Mouse (Mus musculus): ENCODE measurements around the gene Ndufa4l2. TPM values are rescaled to one million over a fixed set of nuclear protein-coding genes. Genes with fewer than 3 reads are reported as not detected.

Ndufa4l2 gene
- polyA plus RNA-seq, 2 experiments: 2.1 to 5.8 TPM

DNA sequence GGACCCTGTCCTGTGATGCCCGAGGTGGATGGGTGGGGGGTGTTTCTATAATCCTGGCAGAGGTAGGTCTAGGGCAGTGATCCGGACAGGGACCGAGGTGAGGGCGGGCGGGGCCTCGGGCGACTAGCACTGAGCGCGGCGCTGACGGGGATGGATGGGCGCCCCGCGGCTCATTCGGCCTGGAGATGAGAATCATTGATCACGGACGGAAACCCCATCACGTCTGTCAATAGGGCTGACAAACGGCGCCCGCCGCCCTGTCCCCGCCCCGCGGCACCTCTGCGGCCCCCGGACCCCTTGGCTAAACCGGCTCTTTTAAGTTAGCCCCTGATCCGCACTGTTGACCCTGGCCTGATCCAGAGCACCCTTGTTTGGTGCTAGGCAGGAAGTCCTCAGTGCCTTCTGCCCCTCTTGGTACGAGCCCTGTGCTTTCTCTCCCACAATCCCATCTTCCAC lies 20.2 kb downstream of the Ndufa4l2 start:
- H3K4me3 ChIP-seq (ENCODE audit: insufficient read depth in 1 of 2, low read depth in 2 of 2, low read length in 2 of 2): no peak overlapping the region
- DNase-seq (ENCODE audit: low read depth in 3 of 3, low spot score in 3 of 3) (no peak), ATAC-seq (ENCODE audit: insufficient read depth) (no peak)
- TF ChIP-seq EP300 (IDR thresholded peaks at IDR 0.05; ENCODE audit: low read depth) (no peak), CTCF (IDR thresholded peaks at IDR 0.05; ENCODE audit: low read depth) (no peak)
- no peak overlapping the region for H3K27ac ChIP-seq
- no peaks in the 10 kb centered on the region for H3K9me3 ChIP-seq (ENCODE audit: control insufficient read depth, low read length)
- no peak overlapping the region for H3K9ac ChIP-seq (replicated peaks)
- no peak overlapping the region for H3K4me2 ChIP-seq (ENCODE audit: low read depth)
- H3K27me3 ChIP-seq (ENCODE audit: control insufficient read depth, insufficient read depth, low read length): peaks cover 70% of the 10 kb centered on the region
- H3K36me3 ChIP-seq (replicated peaks; ENCODE audit: control insufficient read depth, insufficient read depth, low read depth): no peaks in the 10 kb centered on the region
- H3K4me1 ChIP-seq (replicated peaks; ENCODE audit: control insufficient read depth in 2 of 2, insufficient read depth in 2 of 2, low read length in 1 of 2): no peaks in the 10 kb centered on the region
- 1% methylated on average over 28 of the region's 30 CpGs for WGBS (ENCODE audit: insufficient replicate concordance)

DNA sequence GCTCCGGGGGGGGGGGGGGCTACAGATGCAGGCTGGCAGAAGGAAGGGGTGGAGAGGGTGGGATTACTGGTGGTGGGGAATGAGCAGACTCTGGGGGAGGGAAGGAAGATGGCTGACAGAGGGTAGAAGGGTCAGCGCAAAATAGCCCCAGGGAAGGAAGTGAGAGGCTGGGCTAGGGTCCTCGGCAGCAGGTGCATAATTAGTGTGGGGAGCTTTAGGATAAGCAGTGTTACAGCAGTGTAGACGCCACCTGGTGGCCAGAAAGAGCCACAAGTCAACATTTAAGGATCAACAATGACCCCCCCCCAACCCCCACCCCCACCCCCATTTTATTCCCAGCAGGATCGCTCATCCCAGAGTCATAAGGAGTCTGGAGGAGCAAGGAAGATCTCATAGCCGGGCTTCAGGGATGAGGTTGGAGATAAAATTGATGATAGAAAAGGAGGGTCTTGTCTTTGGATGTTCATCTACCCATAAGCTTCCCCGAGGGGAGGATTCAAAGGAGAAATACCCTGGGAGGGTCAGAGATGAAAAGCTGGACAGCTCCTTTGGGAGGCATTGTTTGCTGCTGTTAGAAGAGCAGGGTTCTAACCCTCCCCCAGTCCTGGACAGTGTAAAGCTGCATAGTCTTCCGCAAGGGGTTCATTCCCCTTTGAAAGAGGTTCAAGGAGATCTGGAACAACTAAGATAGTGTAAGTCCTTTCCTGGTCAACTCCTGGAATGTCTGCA lies 22.0 kb downstream of the Ndufa4l2 start:
- no peak overlapping the region for H3K27ac ChIP-seq
- TF ChIP-seq EP300 (IDR thresholded peaks at IDR 0.05; ENCODE audit: low read depth) (no peak), CTCF (IDR thresholded peaks at IDR 0.05; ENCODE audit: low read depth) (peak; percentile 50)
- H3K4me3 ChIP-seq (ENCODE audit: insufficient read depth in 1 of 2, low read depth in 2 of 2, low read length in 2 of 2): no peak overlapping the region
- 12% methylated on average over 8 of the region's 8 CpGs for WGBS (ENCODE audit: insufficient replicate concordance)
- H3K36me3 ChIP-seq (replicated peaks; ENCODE audit: control insufficient read depth, insufficient read depth, low read depth): no peaks in the 10 kb centered on the region
- no peak overlapping the region for H3K9ac ChIP-seq (replicated peaks)
- DNase-seq (ENCODE audit: low read depth in 3 of 3, low spot score in 3 of 3): no peak
- ATAC-seq (ENCODE audit: insufficient read depth): no peak
- no peak overlapping the region for H3K4me2 ChIP-seq (ENCODE audit: low read depth)
- no peaks in the 10 kb centered on the region for H3K4me1 ChIP-seq (replicated peaks; ENCODE audit: control insufficient read depth in 2 of 2, insufficient read depth in 2 of 2, low read length in 1 of 2)
- H3K27me3 ChIP-seq (ENCODE audit: control insufficient read depth, insufficient read depth, low read length): peaks cover 52% of the 10 kb centered on the region
- no peaks in the 10 kb centered on the region for H3K9me3 ChIP-seq (ENCODE audit: control insufficient read depth, low read length)

DNA sequence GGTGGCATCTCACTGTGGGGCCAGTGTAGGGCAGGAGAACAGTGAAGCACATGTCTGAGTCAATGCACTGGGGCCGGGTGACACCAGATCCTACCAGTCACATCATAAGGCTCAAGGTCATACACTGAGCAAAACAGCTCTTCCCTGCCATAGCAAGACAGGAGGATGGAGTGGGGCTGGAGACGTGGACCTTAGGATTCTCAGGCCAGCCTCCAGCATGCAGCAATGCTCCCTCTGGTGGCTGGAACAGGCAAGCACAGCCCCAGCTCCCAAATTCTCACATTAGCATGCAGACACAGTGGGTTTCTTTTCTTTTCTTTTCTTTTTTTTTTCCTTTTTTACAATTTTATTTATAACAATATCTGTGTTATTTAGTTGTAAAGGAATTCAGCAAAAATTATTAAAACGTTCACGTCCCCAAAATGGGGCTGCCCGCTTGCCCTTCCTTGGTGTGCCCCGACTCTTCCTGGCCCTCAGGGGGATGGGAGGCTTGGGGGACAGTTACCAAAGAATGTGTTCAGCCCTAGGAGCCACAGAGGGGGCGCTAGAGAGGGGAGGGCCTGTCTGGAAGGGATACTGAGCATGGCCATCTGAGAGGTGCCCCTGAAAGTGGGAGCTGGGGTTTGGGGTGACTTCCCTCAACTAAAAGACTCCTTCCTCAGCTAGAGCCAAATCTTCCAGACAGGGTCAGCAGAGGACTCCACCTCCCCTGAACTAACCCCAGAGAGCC lies 23.3 kb downstream of the Ndufa4l2 start:
- peak in 1 of 3 experiments; percentile 44 for DNase-seq (ENCODE audit: low read depth in 3 of 3, low spot score in 3 of 3)

DNA sequence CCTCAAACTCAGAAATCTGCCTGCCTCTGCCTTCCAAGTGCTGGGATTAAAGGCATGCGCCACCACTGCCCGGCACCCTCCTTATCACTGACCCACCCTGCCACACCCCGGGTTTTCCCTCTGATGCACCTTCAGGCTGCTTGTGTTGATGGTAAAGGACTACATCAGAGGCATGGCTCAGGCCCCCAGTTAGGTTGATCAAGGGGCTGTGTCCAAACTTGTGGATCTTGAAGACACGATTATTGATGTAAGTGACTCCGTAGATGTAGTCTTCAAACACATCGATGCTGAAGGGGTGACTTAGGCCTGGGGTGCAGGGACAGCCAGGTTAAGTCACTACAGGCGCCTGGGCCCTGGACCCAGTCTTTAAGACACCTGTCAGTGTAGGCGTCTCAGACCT lies 26.7 kb downstream of the Ndufa4l2 start:
- Histone ChIP-seq H3K4me3 (ENCODE audit: insufficient read depth in 1 of 2, low read depth in 2 of 2, low read length in 2 of 2) (no peak overlapping the region), H3K27me3 (ENCODE audit: control insufficient read depth, insufficient read depth, low read length) (peaks cover 4% of the 10 kb centered on the region), H3K9me3 (ENCODE audit: control insufficient read depth, low read length) (no peaks in the 10 kb centered on the region), H3K4me2 (ENCODE audit: low read depth) (no peak overlapping the region), H3K36me3 (replicated peaks; ENCODE audit: control insufficient read depth, insufficient read depth, low read depth) (no peaks in the 10 kb centered on the region), H3K27ac (no peak overlapping the region), H3K4me1 (replicated peaks; ENCODE audit: control insufficient read depth in 2 of 2, insufficient read depth in 2 of 2, low read length in 1 of 2) (no peaks in the 10 kb centered on the region), H3K9ac (replicated peaks) (no peak overlapping the region)
- WGBS (ENCODE audit: insufficient replicate concordance): 68% methylated on average over 8 of the region's 8 CpGs
- ATAC-seq (ENCODE audit: insufficient read depth): no peak
- TF ChIP-seq CTCF (IDR thresholded peaks at IDR 0.05; ENCODE audit: low read depth): no peak
- TF ChIP-seq EP300 (IDR thresholded peaks at IDR 0.05; ENCODE audit: low read depth): no peak
- no peak for DNase-seq (ENCODE audit: low read depth in 3 of 3, low spot score in 3 of 3)

More for the DNA sequence above, 23.3 kb downstream of the Ndufa4l2 start:
- H3K36me3 ChIP-seq (replicated peaks; ENCODE audit: control insufficient read depth, insufficient read depth, low read depth): no peaks in the 10 kb centered on the region
- H3K4me2 ChIP-seq (ENCODE audit: low read depth): no peak overlapping the region
- ATAC-seq (ENCODE audit: insufficient read depth): 0 out of 2 replicates have a peak, but pooled peaks have one; percentile 14
- no peaks in the 10 kb centered on the region for H3K4me1 ChIP-seq (replicated peaks; ENCODE audit: control insufficient read depth in 2 of 2, insufficient read depth in 2 of 2, low read length in 1 of 2)
- no peak overlapping the region for H3K9ac ChIP-seq (replicated peaks)
- H3K4me3 ChIP-seq (ENCODE audit: insufficient read depth in 1 of 2, low read depth in 2 of 2, low read length in 2 of 2): no peak overlapping the region
- TF ChIP-seq CTCF (IDR thresholded peaks at IDR 0.05; ENCODE audit: low read depth) (peak; percentile 97), EP300 (IDR thresholded peaks at IDR 0.05; ENCODE audit: low read depth) (no peak)
- H3K27me3 ChIP-seq (ENCODE audit: control insufficient read depth, insufficient read depth, low read length): peaks cover 39% of the 10 kb centered on the region
- WGBS (ENCODE audit: insufficient replicate concordance): 24% methylated on average over 7 of the region's 7 CpGs
- H3K9me3 ChIP-seq (ENCODE audit: control insufficient read depth, low read length): no peaks in the 10 kb centered on the region
- no peak overlapping the region for H3K27ac ChIP-seq

DNA sequence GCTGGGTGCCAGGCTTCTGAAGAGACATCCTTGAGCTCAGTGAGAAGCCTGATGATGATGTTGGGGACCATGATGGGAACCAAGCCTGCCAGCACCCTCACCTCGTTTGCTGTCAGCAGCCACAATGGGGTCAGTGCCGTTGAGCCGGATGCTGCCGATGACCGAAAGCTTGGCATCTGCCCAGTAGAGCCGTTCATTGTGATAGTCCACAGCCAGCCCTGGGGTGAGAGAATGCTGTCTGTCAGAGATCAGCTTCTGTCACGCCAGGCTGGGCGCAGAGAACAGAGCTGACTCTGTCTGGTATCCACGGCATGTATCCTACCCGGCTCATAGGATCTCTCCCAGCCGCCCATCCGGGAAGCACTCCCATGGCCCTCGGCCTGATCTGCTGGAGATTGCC lies 27.3 kb downstream of the Ndufa4l2 start:
- H3K4me2 ChIP-seq (ENCODE audit: low read depth): no peak overlapping the region
- H3K4me1 ChIP-seq (replicated peaks; ENCODE audit: control insufficient read depth in 2 of 2, insufficient read depth in 2 of 2, low read length in 1 of 2): no peaks in the 10 kb centered on the region
- H3K27me3 ChIP-seq (ENCODE audit: control insufficient read depth, insufficient read depth, low read length): peaks cover under 1% of the 10 kb centered on the region; the same call in 1 of the 2 replicates
- H3K36me3 ChIP-seq (replicated peaks; ENCODE audit: control insufficient read depth, insufficient read depth, low read depth): no peaks in the 10 kb centered on the region
- no peak overlapping the region for H3K9ac ChIP-seq (replicated peaks)
- H3K4me3 ChIP-seq (ENCODE audit: insufficient read depth in 1 of 2, low read depth in 2 of 2, low read length in 2 of 2): no peak overlapping the region
- 84% methylated on average over 13 of the region's 13 CpGs for WGBS (ENCODE audit: insufficient replicate concordance)
- no peak overlapping the region for H3K27ac ChIP-seq
- no peaks in the 10 kb centered on the region for H3K9me3 ChIP-seq (ENCODE audit: control insufficient read depth, low read length)
- DNase-seq (ENCODE audit: low read depth in 3 of 3, low spot score in 3 of 3): no peak
- no peak for TF ChIP-seq CTCF (IDR thresholded peaks at IDR 0.05; ENCODE audit: low read depth)
- TF ChIP-seq EP300 (IDR thresholded peaks at IDR 0.05; ENCODE audit: low read depth): no peak
- ATAC-seq (ENCODE audit: insufficient read depth): no peak
